Mouse (Mus musculus): ENCODE measurements around the gene Sf3a2. TPM values are rescaled to one million over a fixed set of nuclear protein-coding genes. Genes with fewer than 3 reads are reported as not detected.

Gene Sf3a2
- total and polyA plus RNA-seq, 3 experiments: 50.4 to 210 TPM; not detected in 1

DNA sequence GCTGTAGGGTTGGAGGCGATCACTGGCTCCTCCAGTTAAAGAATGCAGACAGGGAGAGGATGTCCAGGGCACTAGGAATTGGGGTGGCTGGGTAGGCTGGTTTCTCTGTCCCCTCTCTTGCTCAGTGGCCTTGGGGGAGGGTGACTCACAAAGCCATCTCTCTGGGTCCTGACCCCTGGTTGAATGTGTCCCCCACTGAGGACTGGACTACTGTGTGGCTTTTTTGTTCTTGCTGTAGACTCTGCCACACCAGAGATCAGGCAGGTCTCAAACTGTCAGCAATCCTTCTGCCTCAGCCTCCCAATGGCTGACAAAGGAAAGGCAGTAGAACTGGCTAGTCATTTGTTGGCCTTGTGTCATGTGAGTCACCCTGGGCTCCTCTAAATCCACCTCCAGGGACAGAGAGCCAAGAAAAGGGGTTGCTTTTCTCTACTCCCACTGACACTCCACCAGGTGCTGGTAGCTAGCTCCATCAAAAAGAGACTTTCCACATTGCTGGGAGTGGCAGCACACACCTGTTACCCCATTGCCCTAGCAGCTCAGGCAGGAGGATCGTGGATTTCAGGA, 40.4 kb downstream of the Sf3a2 start:
- no peak for DNase-seq (ENCODE audit: low read depth, low spot score)
- no peaks in the 10 kb centered on the region; a peak in 1 of 4 replicates for H3K27me3 ChIP-seq (ENCODE audit: control insufficient read depth in 1 of 2, insufficient read depth in 2 of 2, low read length in 2 of 2)
- H3K9me3 ChIP-seq (replicated peaks; ENCODE audit: insufficient read depth, low read length): no peaks in the 10 kb centered on the region
- H3K4me1 ChIP-seq (ENCODE audit: control insufficient read depth in 1 of 2, insufficient read depth in 2 of 2, low read length in 2 of 2): no peaks in the 10 kb centered on the region
- no peaks in the 10 kb centered on the region for H3K36me3 ChIP-seq (ENCODE audit: control insufficient read depth in 1 of 2, insufficient read depth in 2 of 2, low read length in 2 of 2)
- H3K27ac ChIP-seq (ENCODE audit: control insufficient read depth, low read depth, low read length): no peak overlapping the region
- H3K4me3 ChIP-seq (ENCODE audit: control insufficient read depth in 1 of 2, insufficient read depth in 1 of 2, low read depth in 2 of 2, low read length in 2 of 2): no peak overlapping the region
- H3K9ac ChIP-seq (ENCODE audit: control insufficient read depth, low read depth, low read length, poor library complexity, severe bottlenecking): no peak overlapping the region
- no peaks in the 10 kb centered on the region for H3K79me2 ChIP-seq (ENCODE audit: control insufficient read depth, insufficient read depth, low read length, poor library complexity)
- TF ChIP-seq RCOR1 (IDR thresholded peaks at IDR 0.05; ENCODE audit: low read depth, low read length): no peak
- TF ChIP-seq RAD21 (IDR thresholded peaks at IDR 0.05; ENCODE audit: low read depth, low read length): no peak
- TF ChIP-seq MAFK (IDR thresholded peaks at IDR 0.05; ENCODE audit: borderline replicate concordance, low read depth, low read length): no peak
- TF ChIP-seq KAT2A (conservative IDR thresholded peaks at IDR 0.05; ENCODE audit: low read depth, low read length): no peak
- no peak for TF ChIP-seq MAX (IDR thresholded peaks at IDR 0.05; ENCODE audit: low read length)
- TF ChIP-seq ZC3H11A (IDR thresholded peaks at IDR 0.05; ENCODE audit: low read depth, low read length): no peak
- TF ChIP-seq TAL1 (IDR thresholded peaks at IDR 0.05; ENCODE audit: low read length): no peak
- no peak for TF ChIP-seq SIN3A (IDR thresholded peaks at IDR 0.05; ENCODE audit: low read length)
- TF ChIP-seq MAZ (IDR thresholded peaks at IDR 0.05; ENCODE audit: low read depth, low read length): no peak
- no peak for TF ChIP-seq TBP (IDR thresholded peaks at IDR 0.05; ENCODE audit: low read depth, low read length)
- no peak for TF ChIP-seq NRF1 (IDR thresholded peaks at IDR 0.05; ENCODE audit: insufficient read depth, low read depth, low read length, poor library complexity, severe bottlenecking)
- no peak for TF ChIP-seq POLR2AphosphoS5 (IDR thresholded peaks at IDR 0.05; ENCODE audit: borderline replicate concordance, low read depth, low read length)
- TF ChIP-seq CHD2 (IDR thresholded peaks at IDR 0.05; ENCODE audit: low read length): no peak
- no peak for TF ChIP-seq MYB (IDR thresholded peaks at IDR 0.05; ENCODE audit: low read depth, low read length)
- TF ChIP-seq BHLHE40 (IDR thresholded peaks at IDR 0.05; ENCODE audit: borderline replicate concordance, low read depth, low read length): no peak
- TF ChIP-seq EP300 (IDR thresholded peaks at IDR 0.05; ENCODE audit: low read depth in 1 of 2, low read length in 2 of 2): no peak
- TF ChIP-seq USF2 (IDR thresholded peaks at IDR 0.05; ENCODE audit: borderline replicate concordance in 1 of 2, insufficient read depth in 1 of 2, low read depth in 1 of 2, low read length in 2 of 2): no peak

DNA sequence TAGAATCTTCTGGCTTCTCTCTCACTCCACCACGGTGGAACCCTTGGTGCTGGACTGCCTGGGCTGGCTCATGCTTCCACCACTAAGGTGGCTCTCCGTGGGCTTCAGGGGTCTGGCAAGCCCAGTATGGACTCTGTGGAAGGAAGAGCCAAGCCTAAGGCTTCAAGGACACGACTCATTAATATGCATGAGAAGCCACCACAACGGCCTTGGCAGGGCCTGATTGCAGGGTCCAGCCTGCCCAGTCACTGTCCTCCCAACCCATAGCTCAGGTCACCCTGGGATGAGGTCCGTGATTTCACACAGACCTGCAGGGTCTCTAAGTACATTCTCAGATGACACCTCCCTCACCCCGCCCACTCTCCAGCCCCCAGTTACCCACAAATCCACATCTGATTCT, 41.9 kb downstream of the Sf3a2 start:
- no peak for TF ChIP-seq ZKSCAN1 (IDR thresholded peaks at IDR 0.05; ENCODE audit: low read depth, low read length)
- no peak for TF ChIP-seq MAX (IDR thresholded peaks at IDR 0.05; ENCODE audit: low read length)
- no peak for TF ChIP-seq USF1 (IDR thresholded peaks at IDR 0.05; ENCODE audit: low read depth, low read length)
- no peak for TF ChIP-seq ELF1 (IDR thresholded peaks at IDR 0.05; ENCODE audit: low read depth, low read length)
- TF ChIP-seq MYC (IDR thresholded peaks at IDR 0.05; ENCODE audit: low read depth, low read length): no peak
- DNase-seq (ENCODE audit: low read depth, low spot score): no peak
- H3K27me3 ChIP-seq (ENCODE audit: control insufficient read depth in 1 of 2, insufficient read depth in 2 of 2, low read length in 2 of 2): no peaks in the 10 kb centered on the region; a peak in 1 of 4 replicates
- no peaks in the 10 kb centered on the region for H3K9me3 ChIP-seq (replicated peaks; ENCODE audit: insufficient read depth, low read length)
- H3K4me3 ChIP-seq (ENCODE audit: control insufficient read depth in 1 of 2, insufficient read depth in 1 of 2, low read depth in 2 of 2, low read length in 2 of 2): no peak overlapping the region
- no peaks in the 10 kb centered on the region for H3K36me3 ChIP-seq (ENCODE audit: control insufficient read depth in 1 of 2, insufficient read depth in 2 of 2, low read length in 2 of 2)
- H3K4me1 ChIP-seq (ENCODE audit: control insufficient read depth in 1 of 2, insufficient read depth in 2 of 2, low read length in 2 of 2): no peaks in the 10 kb centered on the region
- no peak overlapping the region for H3K27ac ChIP-seq (ENCODE audit: control insufficient read depth, low read depth, low read length)
- H3K9ac ChIP-seq (ENCODE audit: control insufficient read depth, low read depth, low read length, poor library complexity, severe bottlenecking): no peak overlapping the region
- no peaks in the 10 kb centered on the region for H3K79me2 ChIP-seq (ENCODE audit: control insufficient read depth, insufficient read depth, low read length, poor library complexity)

All from MEL (cell line).